Mouse (Mus musculus) heart, embryonic 16.5 days (tissue): Measurements from ENCODE around the gene Slc1a4. TPM values are rescaled to one million over a fixed set of nuclear protein-coding genes. Genes with fewer than 3 reads are reported as not detected.

Experiments
- ATAC-seq: fragments of 200-750 bp; cut with Nextera tagmentation; replicated peaks from 2 replicates; pipeline ENCODE4 v1.8.0; 2017; ENCODE audit warnings: moderate number of reproducible peaks; ENCODE audit not compliant: insufficient read depth, low FRiP score; ENCODE audit errors: extremely low read depth
- H3K27ac ChIP-seq: fragments of 300-500 bp; sonication (generic); 2 replicates; pipeline ENCODE4 v1.5.1; 2014; ENCODE audit warnings: mild to moderate bottlenecking, low read length, control low read depth, moderate library complexity
- H3K27me3 ChIP-seq: fragments of 300-500 bp; sonication (generic); 2 replicates; pipeline ENCODE4 v1.6.1; 2014; ENCODE audit warnings: low read length, mixed read lengths; ENCODE audit not compliant: control insufficient read depth, insufficient read depth
- H3K36me3 ChIP-seq: fragments of 300-500 bp; sonication (generic); 2 replicates; pipeline ENCODE4 v1.6.1; 2014; ENCODE audit not compliant: control insufficient read depth, insufficient read depth
- H3K4me1 ChIP-seq: fragments of 300-500 bp; sonication (generic); 2 replicates; pipeline ENCODE4 v1.6.1; 2014; ENCODE audit warnings: low read length, mixed read lengths; ENCODE audit not compliant: control insufficient read depth, insufficient read depth
- H3K4me2 ChIP-seq: fragments of 300-500 bp; sonication (generic); 2 replicates; pipeline ENCODE4 v1.6.1; 2014; ENCODE audit warnings: low read depth, mild to moderate bottlenecking, control low read depth, low read length
- H3K4me3 ChIP-seq: fragments of 300-500 bp; sonication (generic); 2 replicates; pipeline ENCODE4 v1.5.1; 2014; ENCODE audit warnings: mild to moderate bottlenecking, control low read depth, low read length
- H3K9ac ChIP-seq: fragments of 300-500 bp; sonication (generic); 2 replicates; pipeline ENCODE4 v1.6.1; 2014; ENCODE audit warnings: low read length, control low read depth
- H3K9me3 ChIP-seq: fragments of 300-500 bp; sonication (generic); replicated peaks from 2 replicates; pipeline ENCODE4 v1.6.1; 2016; ENCODE audit warnings: low read length; ENCODE audit not compliant: control insufficient read depth
- WGBS: fragments of 180-500 bp; shearing (Covaris S2); extraction: QIAGEN DNeasy Blood & Tissue Kit; methylation state at CpG from one replicate; pipeline ENCODE4 v1.1.7; 2014; 5-methylcytosine and 5-hydroxymethylcytosine counted together
- polyA plus RNA-seq: library from polyadenylated mRNA; unstranded; fragments of >200 nt; fragmentation: Nextera tagmentation; extraction: Ambion mirVana; gene quantifications from 2 replicates; pipeline ENCODE4 v1.2.1, GENCODE M21; 2015

The Slc1a4 gene
- polyA plus RNA-seq, 1 experiment from 2014 or later, result 8.3 TPM

GRCm38 (mm10) chr11:20329711-20330110 lies 2.8 kb downstream of the Slc1a4 start:
- Histone ChIP-seq H3K4me1 (peaks cover 17% of the 10 kb centered on the region), H3K9me3 (no peaks in the 10 kb centered on the region), H3K27ac (no peak overlapping the region), H3K4me3 (no peak overlapping the region), H3K9ac (no peak overlapping the region), H3K36me3 (no peaks in the 10 kb centered on the region), H3K27me3 (peaks cover 4% of the 10 kb centered on the region; the same call in 1 of the 2 replicates), H3K4me2 (no peak overlapping the region)
- WGBS, result 87% methylated on average over 5 of the region's 5 CpGs
- no peak for ATAC-seq

- H3K4me3 ChIP-seq, result no peak overlapping the region
- no peak overlapping the region for H3K9ac ChIP-seq
- peaks cover 6% of the 10 kb centered on the region; the same call in 1 of the 2 replicates for H3K27me3 ChIP-seq
- no peaks in the 10 kb centered on the region for H3K36me3 ChIP-seq
- ATAC-seq, result no peak
- H3K27ac ChIP-seq, result no peak overlapping the region
- 84% methylated on average over 6 of the region's 6 CpGs for WGBS
- no peaks in the 10 kb centered on the region for H3K9me3 ChIP-seq
- no peak overlapping the region for H3K4me2 ChIP-seq
- H3K4me1 ChIP-seq, result peaks cover 15% of the 10 kb centered on the region
These were observed 3.7 kb downstream of the Slc1a4 start for GRCm38 (mm10) chr11:20328771-20329170.

GRCm38 (mm10) chr11:20326328-20326995 lies 6.1 kb downstream of the Slc1a4 start:
- Histone ChIP-seq H3K4me3 (no peak overlapping the region), H3K36me3 (no peaks in the 10 kb centered on the region), H3K9ac (no peak overlapping the region), H3K27ac (no peak overlapping the region), H3K9me3 (no peaks in the 10 kb centered on the region), H3K4me2 (no peak overlapping the region), H3K27me3 (peaks cover 6% of the 10 kb centered on the region; the same call in 1 of the 2 replicates), H3K4me1 (peaks cover 8% of the 10 kb centered on the region)
- ATAC-seq, result peak; percentile 49; the same call in 1 of the 2 replicates
- WGBS, result 44% methylated on average over 11 of the region's 11 CpGs

GRCm38 (mm10) chr11:20325073-20325694 lies 7.3 kb downstream of the Slc1a4 start:
- WGBS, result 81% methylated on average over 8 of the region's 9 CpGs
- ATAC-seq, result no peak
- H3K36me3 ChIP-seq, result no peaks in the 10 kb centered on the region
- H3K4me3 ChIP-seq, result no peak overlapping the region
- no peak overlapping the region for H3K4me2 ChIP-seq
- no peak overlapping the region for H3K9ac ChIP-seq
- peaks cover 6% of the 10 kb centered on the region; the same call in 1 of the 2 replicates for H3K27me3 ChIP-seq
- H3K4me1 ChIP-seq, result peaks cover 8% of the 10 kb centered on the region
- no peak overlapping the region for H3K27ac ChIP-seq
- H3K9me3 ChIP-seq, result no peaks in the 10 kb centered on the region

GRCm38 (mm10) chr11:20324006-20324405 lies 8.5 kb downstream of the Slc1a4 start:
- no peak overlapping the region for H3K27ac ChIP-seq
- ATAC-seq, result no peak
- 82% methylated on average over 3 of the region's 3 CpGs for WGBS
- no peaks in the 10 kb centered on the region for H3K9me3 ChIP-seq
- H3K4me2 ChIP-seq, result no peak overlapping the region
- no peak overlapping the region for H3K9ac ChIP-seq
- no peak overlapping the region for H3K4me3 ChIP-seq
- peaks cover 6% of the 10 kb centered on the region; the same call in 1 of the 2 replicates for H3K27me3 ChIP-seq
- H3K36me3 ChIP-seq, result no peaks in the 10 kb centered on the region
- peaks cover 10% of the 10 kb centered on the region for H3K4me1 ChIP-seq

- WGBS, result 86% methylated on average over 3 of the region's 3 CpGs
- no peaks in the 10 kb centered on the region for H3K9me3 ChIP-seq
- no peak overlapping the region for H3K4me2 ChIP-seq
- 0 out of 2 replicates have a peak, but pooled peaks cover 2% of the 10 kb centered on the region for H3K27me3 ChIP-seq
- no peaks in the 10 kb centered on the region for H3K36me3 ChIP-seq
- peaks cover 15% of the 10 kb centered on the region for H3K4me1 ChIP-seq
- no peak for ATAC-seq
- H3K27ac ChIP-seq, result no peak overlapping the region
- no peak overlapping the region for H3K9ac ChIP-seq
- no peak overlapping the region for H3K4me3 ChIP-seq
These were observed 10.1 kb downstream of the Slc1a4 start for GRCm38 (mm10) chr11:20322366-20322765.

- no peaks in the 10 kb centered on the region for H3K36me3 ChIP-seq
- H3K4me3 ChIP-seq, result no peak overlapping the region
- peaks cover 7% of the 10 kb centered on the region; the same call in 1 of the 2 replicates for H3K4me1 ChIP-seq
- 87% methylated on average over 3 of the region's 3 CpGs for WGBS
- no peak for ATAC-seq
- 0 out of 2 replicates have a peak, but pooled peaks cover 2% of the 10 kb centered on the region for H3K27me3 ChIP-seq
- no peak overlapping the region for H3K4me2 ChIP-seq
- H3K9ac ChIP-seq, result no peak overlapping the region
- no peaks in the 10 kb centered on the region for H3K9me3 ChIP-seq
- H3K27ac ChIP-seq, result no peak overlapping the region
These were observed 11.9 kb downstream of the Slc1a4 start for GRCm38 (mm10) chr11:20320661-20321060.

- 43% methylated on average over 16 of the region's 16 CpGs for WGBS
These were observed 13.7 kb downstream of the Slc1a4 start for GRCm38 (mm10) chr11:20318659-20319454.

More at GRCm38 (mm10) chr11:20318659-20319454, 13.7 kb downstream of the Slc1a4 start:
- H3K36me3 ChIP-seq, result no peaks in the 10 kb centered on the region
- no peak overlapping the region for H3K9ac ChIP-seq
- peaks cover 7% of the 10 kb centered on the region; the same call in 1 of the 2 replicates for H3K4me1 ChIP-seq
- H3K9me3 ChIP-seq, result no peaks in the 10 kb centered on the region
- H3K27me3 ChIP-seq, result no peaks in the 10 kb centered on the region
- ATAC-seq, result peak; percentile 65
- H3K4me3 ChIP-seq, result no peak overlapping the region
- H3K4me2 ChIP-seq, result no peak overlapping the region
- no peak overlapping the region for H3K27ac ChIP-seq
